Mouse (Mus musculus) limb, embryonic 11.5 days (tissue): ENCODE results near the gene Mpi. TPM values are rescaled to one million over a fixed set of nuclear protein-coding genes. Genes with fewer than 3 reads are reported as not detected.
A peak's percentile ranks its signal among the peaks of the same experiment; 100 is the strongest.

Experiments
- ATAC-seq: fragments of 200-750 bp; cut with Nextera tagmentation; 2 replicates; pipeline ENCODE4 v1.8.0; 2017; ENCODE audit warnings: low read depth; ENCODE audit not compliant: insufficient number of reproducible peaks, low FRiP score, low TSS enrichment
- DNase-seq: peaks from one replicate; pipeline ENCODE4 v3.0.0-alpha.2; 2015; ENCODE audit warnings: low spot score
- H3K27ac ChIP-seq: fragments of 300-500 bp; sonication (generic); replicated peaks from 2 replicates; pipeline ENCODE4 v1.5.1; 2014; ENCODE audit warnings: low read depth, mild to moderate bottlenecking, low read length
- H3K27me3 ChIP-seq: fragments of 300-500 bp; sonication (generic); 2 replicates; pipeline ENCODE4 v1.6.1; 2014; ENCODE audit warnings: mild to moderate bottlenecking, low read length, mixed read lengths; ENCODE audit not compliant: control insufficient read depth, insufficient read depth
- H3K36me3 ChIP-seq: fragments of 300-500 bp; sonication (generic); 2 replicates; pipeline ENCODE4 v1.6.1; 2014; ENCODE audit warnings: mild to moderate bottlenecking, low read length, moderate library complexity, mixed read lengths; ENCODE audit not compliant: control insufficient read depth, insufficient read depth
- H3K4me1 ChIP-seq: fragments of 300-500 bp; sonication (generic); 2 replicates; pipeline ENCODE4 v1.6.1; 2014; ENCODE audit warnings: low read length, mixed read lengths; ENCODE audit not compliant: control insufficient read depth, insufficient read depth
- H3K4me2 ChIP-seq: fragments of 300-500 bp; sonication (generic); 2 replicates; pipeline ENCODE4 v1.6.1; 2014; ENCODE audit warnings: low read depth, mild to moderate bottlenecking, moderate library complexity; ENCODE audit not compliant: severe bottlenecking
- H3K4me3 ChIP-seq: fragments of 300-500 bp; sonication (generic); 2 replicates; pipeline ENCODE4 v1.5.1; 2014; ENCODE audit warnings: low read depth, low read length
- H3K9ac ChIP-seq: fragments of 300-500 bp; sonication (generic); 2 replicates; pipeline ENCODE4 v1.6.1; 2014; ENCODE audit warnings: mild to moderate bottlenecking, low read length
- H3K9me3 ChIP-seq: fragments of 300-500 bp; sonication (generic); 2 replicates; pipeline ENCODE4 v1.6.1; 2016; ENCODE audit warnings: low read length; ENCODE audit not compliant: control insufficient read depth
- WGBS: fragments of 180-500 bp; shearing (Covaris S2); extraction: QIAGEN DNeasy Blood & Tissue Kit; methylation state at CpG from one replicate; pipeline ENCODE4 v1.1.7; 2014; 5-methylcytosine and 5-hydroxymethylcytosine counted together
- polyA plus RNA-seq: library from polyadenylated mRNA; unstranded; fragments of >200 nt; fragmentation: Nextera tagmentation; extraction: Ambion mirVana; gene quantifications from 2 replicates; pipeline ENCODE4 v1.2.1, GENCODE M21; 2014

Mpi gene
- polyA plus RNA-seq, 1 experiment from 2014 or later = 43.5 TPM

GRCm38 (mm10) chr9:57593454-57594173 is 41.1 kb upstream of the Mpi start:
- Histone ChIP-seq H3K4me3 (no peak overlapping the region), H3K4me2 (no peak overlapping the region), H3K27ac (no peak overlapping the region), H3K36me3 (peaks cover 4% of the 10 kb centered on the region; the same call in 1 of the 2 replicates), H3K27me3 (no peaks in the 10 kb centered on the region), H3K9me3 (no peaks in the 10 kb centered on the region), H3K4me1 (no peaks in the 10 kb centered on the region), H3K9ac (no peak overlapping the region)
- no peak for DNase-seq
- ATAC-seq = no peak
- 57% methylated on average over 12 of the region's 12 CpGs for WGBS

- Histone ChIP-seq H3K36me3 (peaks cover 4% of the 10 kb centered on the region; the same call in 1 of the 2 replicates), H3K4me1 (no peaks in the 10 kb centered on the region), H3K9ac (no peak overlapping the region), H3K4me2 (no peak overlapping the region), H3K9me3 (no peaks in the 10 kb centered on the region), H3K27ac (no peak overlapping the region), H3K27me3 (no peaks in the 10 kb centered on the region), H3K4me3 (no peak overlapping the region)
- 31% methylated on average over 5 of the region's 5 CpGs for WGBS
- ATAC-seq (no peak), DNase-seq (no peak)
These were observed 38.2 kb upstream of the Mpi start for GRCm38 (mm10) chr9:57590726-57591125.

- Histone ChIP-seq H3K36me3 (peaks cover 4% of the 10 kb centered on the region; the same call in 1 of the 2 replicates), H3K9me3 (no peaks in the 10 kb centered on the region), H3K4me2 (peak within 1 kb of the TSS; percentile 89), H3K4me3 (peak within 1 kb of the TSS; percentile 69), H3K4me1 (no peaks in the 10 kb centered on the region), H3K9ac (peak within 1 kb of the TSS; percentile 66), H3K27me3 (no peaks in the 10 kb centered on the region), H3K27ac (no peak within 1 kb of the TSS)
- WGBS = under 1% methylated on average over 57 of the region's 58 CpGs
- DNase-seq = peak; percentile 81
- ATAC-seq = peak; percentile 64
These were observed 36.9 kb upstream of the Mpi start, which contains the start of gene Ulk3 for GRCm38 (mm10) chr9:57589224-57590126. TSS of gene Ulk3 (plus strand) at chr9:57589452.

GRCm38 (mm10) chr9:57584991-57585390 is 32.4 kb upstream of the Mpi start:
- no peaks in the 10 kb centered on the region for H3K4me1 ChIP-seq
- WGBS = 88% methylated on average over 3 of the region's 3 CpGs

GRCm38 (mm10) chr9:57577144-57577849 is 24.7 kb upstream of the Mpi start:
- H3K4me3 ChIP-seq = no peak overlapping the region
- no peak overlapping the region for H3K27ac ChIP-seq
- H3K4me1 ChIP-seq = no peaks in the 10 kb centered on the region
- 75% methylated on average over 6 of the region's 6 CpGs for WGBS
- no peaks in the 10 kb centered on the region for H3K27me3 ChIP-seq
- no peak for DNase-seq
- no peak overlapping the region for H3K4me2 ChIP-seq
- no peak overlapping the region for H3K9ac ChIP-seq
- no peak for ATAC-seq
- H3K9me3 ChIP-seq = no peaks in the 10 kb centered on the region
- H3K36me3 ChIP-seq = peaks cover 2% of the 10 kb centered on the region; the same call in 1 of the 2 replicates

More at GRCm38 (mm10) chr9:57584991-57585390, 32.4 kb upstream of the Mpi start:
- DNase-seq (no peak), ATAC-seq (no peak)
- no peak overlapping the region for H3K9ac ChIP-seq
- peaks cover 3% of the 10 kb centered on the region; the same call in 1 of the 2 replicates for H3K36me3 ChIP-seq
- no peak overlapping the region for H3K4me2 ChIP-seq
- H3K9me3 ChIP-seq = no peaks in the 10 kb centered on the region
- H3K4me3 ChIP-seq = no peak overlapping the region
- no peaks in the 10 kb centered on the region for H3K27me3 ChIP-seq
- no peak overlapping the region for H3K27ac ChIP-seq

GRCm38 (mm10) chr9:57575577-57575976 is 23.0 kb upstream of the Mpi start:
- 92% methylated on average over 3 of the region's 3 CpGs for WGBS
- Histone ChIP-seq H3K4me2 (no peak overlapping the region), H3K4me3 (no peak overlapping the region), H3K4me1 (no peaks in the 10 kb centered on the region), H3K27ac (no peak overlapping the region), H3K27me3 (no peaks in the 10 kb centered on the region), H3K9ac (no peak overlapping the region), H3K36me3 (peaks cover 2% of the 10 kb centered on the region; the same call in 1 of the 2 replicates), H3K9me3 (no peaks in the 10 kb centered on the region)
- DNase-seq (no peak), ATAC-seq (no peak)

- ATAC-seq = no peak
- Histone ChIP-seq H3K27ac (no peak overlapping the region), H3K9ac (no peak overlapping the region), H3K36me3 (peaks cover 2% of the 10 kb centered on the region; the same call in 1 of the 2 replicates), H3K27me3 (no peaks in the 10 kb centered on the region), H3K4me1 (no peaks in the 10 kb centered on the region), H3K4me3 (no peak overlapping the region), H3K4me2 (no peak overlapping the region), H3K9me3 (no peaks in the 10 kb centered on the region)
- no peak for DNase-seq
These were observed 21.8 kb upstream of the Mpi start for GRCm38 (mm10) chr9:57574397-57574796.

- H3K9me3 ChIP-seq = no peaks in the 10 kb centered on the region
- no peak overlapping the region for H3K4me3 ChIP-seq
- H3K4me1 ChIP-seq = no peaks in the 10 kb centered on the region
- no peaks in the 10 kb centered on the region for H3K27me3 ChIP-seq
- no peaks in the 10 kb centered on the region for H3K36me3 ChIP-seq
- no peak overlapping the region for H3K4me2 ChIP-seq
- no peak overlapping the region for H3K9ac ChIP-seq
- WGBS = 95% methylated on average over 6 of the region's 6 CpGs
- DNase-seq = no peak
- ATAC-seq = no peak
- H3K27ac ChIP-seq = no peak overlapping the region
These were observed 15.9 kb upstream of the Mpi start for GRCm38 (mm10) chr9:57568500-57568899.
